In the genomic region with DNA sequence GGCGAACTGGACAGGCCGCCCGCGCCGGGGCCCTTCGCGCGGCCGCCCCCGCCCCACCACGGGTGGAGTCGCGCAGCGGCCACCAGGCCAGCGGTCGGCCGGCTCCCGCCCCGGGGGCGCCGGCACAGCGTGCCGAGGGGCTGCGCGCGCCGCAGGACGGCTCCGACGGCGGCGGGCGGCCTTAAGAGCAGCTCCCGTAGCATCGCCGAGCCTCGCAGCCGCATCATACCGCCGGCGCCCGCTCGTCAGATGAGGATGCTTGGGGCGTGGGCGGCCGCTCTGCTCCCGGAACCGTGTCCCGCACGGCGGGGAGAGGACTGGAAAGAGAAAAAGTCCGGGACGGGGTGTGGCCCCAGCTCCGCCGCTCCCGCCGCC, we compare ENCODE assay signal across 8 mouse cellular contexts. TPM values are rescaled to one million over a fixed set of nuclear protein-coding genes. Genes with fewer than 3 reads are reported as not detected.
DNase-seq lines count a peak whose midpoint lies in the region; ATAC-seq and TF ChIP-seq lines count a peak whose summit lies in the region.

No protein-coding gene starts in this region.

- no peak for TF ChIP-seq CTCF in CH12.LX (conservative IDR thresholded peaks at IDR 0.05 in 1 of 2, IDR thresholded peaks at IDR 0.05 in 1 of 2; ENCODE audit: low read depth in 2 of 2, low read length in 2 of 2)

- H3K27me3 ChIP-seq in heart, embryonic 12.5 days (replicated peaks), result no peaks in the 10 kb centered on the region
- peaks cover 5% of the 10 kb centered on the region for H3K27me3 ChIP-seq in CH12.LX (replicated peaks)
- no peaks in the 10 kb centered on the region for H3K27me3 ChIP-seq in forebrain, embryonic 14.5 days (replicated peaks; ENCODE audit: control insufficient read depth, insufficient read depth, low read length)
- H3K27me3 ChIP-seq in liver, embryonic 15.5 days, result no peaks in the 10 kb centered on the region

- ATAC-seq in heart, embryonic 12.5 days (ENCODE audit: insufficient number of reproducible peaks, low FRiP score), result peak; percentile 73
- ATAC-seq in forebrain, embryonic 14.5 days, result peak; percentile 82
- peak; percentile 56 for ATAC-seq in liver, embryonic 15.5 days (ENCODE audit: insufficient read depth)

- DNase-seq in heart, adult 18-20 months, result no peak
- no peak for DNase-seq in CH12.LX (ENCODE audit: extremely low read depth)
- DNase-seq in forebrain, embryonic 14.5 days (ENCODE audit: low spot score), result no peak
- DNase-seq in urinary bladder, postnatal 4 days (ENCODE audit: low spot score in 2 of 2), result no peak
- DNase-seq in retina, postnatal 1 day, result no peak
- DNase-seq in thymus, postnatal 4 days, result no peak

- no peaks in the 10 kb centered on the region for H3K36me3 ChIP-seq in heart, embryonic 12.5 days
- peaks cover 0 to 2% of the 10 kb centered on the region in 2 experiments for H3K36me3 ChIP-seq in CH12.LX (replicated peaks in 1 of 2; ENCODE audit: control insufficient read depth in 1 of 2, insufficient read depth in 1 of 2, low read length in 1 of 2)
- no peaks in the 10 kb centered on the region for H3K36me3 ChIP-seq in forebrain, embryonic 14.5 days (ENCODE audit: control insufficient read depth, insufficient read depth, low read length)
- no peaks in the 10 kb centered on the region for H3K36me3 ChIP-seq in liver, embryonic 15.5 days (replicated peaks)

- peak overlapping the region; percentile 98 for H3K9ac ChIP-seq in heart, embryonic 12.5 days
- peak overlapping the region; percentile 94 for H3K9ac ChIP-seq in CH12.LX (ENCODE audit: insufficient read depth, low read depth)
- peak overlapping the region; percentile 95 for H3K9ac ChIP-seq in forebrain, embryonic 14.5 days (ENCODE audit: low read length)
- H3K9ac ChIP-seq in liver, embryonic 15.5 days, result peak overlapping the region; percentile 94

- no peak for TF ChIP-seq POLR2A in CH12.LX (IDR thresholded peaks at IDR 0.05; ENCODE audit: low read depth, low read length)

- 1% methylated on average over 56 of the region's 57 CpGs for WGBS in heart, embryonic 12.5 days
- WGBS in forebrain, embryonic 14.5 days, result under 1% methylated on average over 55 of the region's 57 CpGs
- under 1% methylated on average over 42 of the region's 57 CpGs for WGBS in liver, embryonic 15.5 days (ENCODE audit: insufficient replicate concordance)

- H3K27ac ChIP-seq in heart, embryonic 12.5 days (ENCODE audit: poor library complexity, severe bottlenecking), result peak overlapping the region; percentile 98
- H3K27ac ChIP-seq in CH12.LX (ENCODE audit: insufficient read depth, low read depth), result peak overlapping the region; percentile 87
- H3K27ac ChIP-seq in forebrain, embryonic 14.5 days (ENCODE audit: low read depth, low read length), result peak overlapping the region; percentile 94
- H3K27ac ChIP-seq in liver, embryonic 15.5 days (replicated peaks), result peak overlapping the region; percentile 94

- dilution Hi-C loops in CH12.LX (cut with MboI; ENCODE audit: extremely low pct_ligation_motif_present, extremely low pct_unique_long_range_greater_than_20kb, low sequenced_read_pairs), result no loop called here

- peak overlapping the region; percentile 84 for H3K4me2 ChIP-seq in heart, embryonic 12.5 days
- no peak overlapping the region for H3K4me2 ChIP-seq in CH12.LX (ENCODE audit: insufficient read depth, low read depth, poor library complexity, severe bottlenecking)
- H3K4me2 ChIP-seq in forebrain, embryonic 14.5 days (ENCODE audit: low read length), result peak overlapping the region; percentile 67
- peak overlapping the region; percentile 99 for H3K4me2 ChIP-seq in liver, embryonic 15.5 days

- TF ChIP-seq RAD21 in CH12.LX (IDR thresholded peaks at IDR 0.05; ENCODE audit: low read depth, low read length), result no peak

- no peak for TF ChIP-seq EP300 in CH12.LX (IDR thresholded peaks at IDR 0.05; ENCODE audit: low read length)

- H3K79me2 ChIP-seq in CH12.LX (replicated peaks; ENCODE audit: control insufficient read depth, extremely low read depth, insufficient read depth, poor library complexity, severe bottlenecking), result peaks cover 30% of the 10 kb centered on the region

- peaks cover 7% of the 10 kb centered on the region for H3K4me1 ChIP-seq in heart, embryonic 12.5 days (replicated peaks)
- peaks cover 0 to 9% of the 10 kb centered on the region in 2 experiments; a peak in 2 of 4 replicates for H3K4me1 ChIP-seq in CH12.LX (ENCODE audit: control insufficient read depth in 1 of 2, insufficient read depth in 2 of 2)
- peaks cover 11% of the 10 kb centered on the region for H3K4me1 ChIP-seq in forebrain, embryonic 14.5 days (ENCODE audit: control insufficient read depth, insufficient read depth, low read length)
- peaks cover 26% of the 10 kb centered on the region for H3K4me1 ChIP-seq in liver, embryonic 15.5 days (replicated peaks)

- peak overlapping the region; percentile 97 for H3K4me3 ChIP-seq in heart, embryonic 12.5 days
- peak overlapping the region; percentile 63 to 99 (median 94) for H3K4me3 ChIP-seq in CH12.LX (replicated peaks in 1 of 3; ENCODE audit: low read depth in 2 of 3, low read length in 2 of 3, poor library complexity in 1 of 3)
- H3K4me3 ChIP-seq in forebrain, embryonic 14.5 days (ENCODE audit: low read depth, low read length), result peak overlapping the region; percentile 90
- peak overlapping the region; percentile 96 for H3K4me3 ChIP-seq in liver, embryonic 15.5 days (replicated peaks)

- in situ Hi-C loops in CH12.LX (cut with MboI; ENCODE audit: low pct_ligation_motif_present, low pct_unique_long_range_greater_than_20kb, low sequenced_read_pairs), result no loop called here

- no peaks in the 10 kb centered on the region for H3K9me3 ChIP-seq in heart, embryonic 12.5 days (replicated peaks)
- H3K9me3 ChIP-seq in CH12.LX (replicated peaks; ENCODE audit: low read length), result no peaks in the 10 kb centered on the region
- H3K9me3 ChIP-seq in forebrain, embryonic 14.5 days (replicated peaks; ENCODE audit: control insufficient read depth, low read length), result no peaks in the 10 kb centered on the region
- H3K9me3 ChIP-seq in liver, embryonic 15.5 days (replicated peaks), result no peaks in the 10 kb centered on the region

TF ChIP-seq in CH12.LX, 34 proteins besides CTCF, POLR2A, EP300 and RAD21:
- TF ChIP-seq CHD2 (IDR thresholded peaks at IDR 0.05; ENCODE audit: low read length) (no peak), ZC3H11A (IDR thresholded peaks at IDR 0.05; ENCODE audit: low read depth, low read length) (no peak), CHD1 (IDR thresholded peaks at IDR 0.05; ENCODE audit: low read depth, low read length) (no peak), USF1 (IDR thresholded peaks at IDR 0.05; ENCODE audit: low read depth, low read length) (no peak), JUN (IDR thresholded peaks at IDR 0.05; ENCODE audit: insufficient read depth, low read depth, low read length) (no peak), UBTF (IDR thresholded peaks at IDR 0.05; ENCODE audit: low read depth, low read length) (no peak), ELF1 (IDR thresholded peaks at IDR 0.05; ENCODE audit: low read depth, low read length) (no peak), MEF2A (IDR thresholded peaks at IDR 0.05; ENCODE audit: borderline replicate concordance, low read depth, low read length) (no peak), PAX5 (IDR thresholded peaks at IDR 0.05; ENCODE audit: low read length) (no peak)

RNA-seq across cellular contexts. Expression of a gene that starts 0.3 kb away (rescaled TPM):
- polyA plus RNA-seq in heart, embryonic 12.5 days (2016; fragmentation: Nextera tagmentation; extraction: Ambion mirVana), result 40.8 and 44.5 TPM in 2 replicates
- 10 to 100 TPM; 86.2 to 98.2 TPM for total RNA-seq in heart, adult 18-20 months (2021)
- total RNA-seq in CH12.LX (2012; rRNA removed) (107 and 132 TPM in 2 replicates), CH12.LX (2014; rRNA removed) (182 and 270 TPM in 2 replicates)
- 126 and 150 TPM in 2 replicates for polyA plus RNA-seq in CH12.LX (2012; ENCODE audit: insufficient read length, low read depth)
- polyA plus RNA-seq in forebrain, embryonic 14.5 days (2014; fragmentation: Nextera tagmentation; extraction: Ambion mirVana), result 35.4 and 37.4 TPM in 2 replicates
- 5.3 and 5.9 TPM in 2 replicates for polyA plus RNA-seq in liver, embryonic 15.5 days (2015; fragmentation: Nextera tagmentation; extraction: Ambion mirVana)
